Mouse (Mus musculus) kidney, adult 2 months (tissue): ENCODE data around the gene Pcbp2.

Experiments
- CTCF ChIP-seq: fragments of 200-500 bp; conservative IDR thresholded peaks from 2 replicates; pipeline ENCODE4 v1.5.1; 2011; ENCODE audit warnings: low read depth, mild to moderate bottlenecking, control low read depth, low read length, moderate library complexity, mixed read lengths; ENCODE audit not compliant: insufficient read depth, insufficient read length
- POLR2A ChIP-seq: fragments of 200-500 bp; IDR thresholded peaks from one replicate; pipeline ENCODE4 v1.6.1; 2011; ENCODE audit warnings: low read depth, low read length, control low read depth

DNA sequence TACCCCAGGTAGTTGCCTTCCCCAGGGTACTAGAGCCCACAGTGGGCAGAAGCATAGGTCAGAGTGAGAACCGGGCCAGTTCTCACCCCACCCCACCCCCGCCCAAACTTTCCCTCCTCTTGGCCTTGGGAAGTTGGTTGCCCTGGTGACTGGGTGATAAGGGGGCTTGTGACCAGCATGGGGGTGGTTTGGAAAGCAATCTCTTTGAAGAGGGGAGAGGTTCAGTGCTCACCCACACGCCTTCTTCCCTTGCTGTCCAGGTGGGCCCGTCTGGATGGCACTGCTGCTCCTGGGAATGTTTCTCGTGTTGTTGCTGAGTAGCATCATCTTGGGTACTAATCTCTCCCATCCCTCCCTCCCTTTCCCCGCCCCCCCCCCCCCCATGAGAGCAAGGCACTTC lies 23.9 kb upstream of the Pcbp2 start:
- TF ChIP-seq CTCF (no peak), POLR2A (no peak)
